Mouse (Mus musculus) telencephalon, adult 2 months (tissue): ENCODE results near the gene Slc2a1.

ENCODE experiments used
- DNase-seq: peaks from one replicate; pipeline ENCODE4 v3.0.0-alpha.2; 2011; ENCODE audit warnings: low read depth, low spot score

The Slc2a1 gene

DNA sequence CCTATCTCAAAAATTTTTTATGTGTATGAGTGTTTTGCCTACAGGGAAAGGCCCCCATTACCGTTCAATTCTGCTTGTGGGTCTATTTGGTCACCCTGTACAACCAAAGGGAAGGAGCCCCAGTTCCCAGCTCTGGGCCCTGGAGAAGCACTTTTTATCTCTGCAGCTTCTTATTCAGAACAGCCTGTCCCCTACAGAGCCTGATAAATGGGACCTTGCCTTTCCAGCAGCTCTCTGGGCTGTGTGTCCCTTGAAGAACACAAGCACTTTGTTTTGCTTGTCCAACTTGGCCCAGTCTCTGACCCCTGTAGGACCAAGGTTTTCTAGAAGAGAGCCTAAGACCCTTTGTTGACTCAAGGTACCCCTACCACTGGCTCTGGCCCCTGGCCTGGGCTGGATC lies 20.6 kb downstream of the Slc2a1 start:
- no peak for DNase-seq

DNA sequence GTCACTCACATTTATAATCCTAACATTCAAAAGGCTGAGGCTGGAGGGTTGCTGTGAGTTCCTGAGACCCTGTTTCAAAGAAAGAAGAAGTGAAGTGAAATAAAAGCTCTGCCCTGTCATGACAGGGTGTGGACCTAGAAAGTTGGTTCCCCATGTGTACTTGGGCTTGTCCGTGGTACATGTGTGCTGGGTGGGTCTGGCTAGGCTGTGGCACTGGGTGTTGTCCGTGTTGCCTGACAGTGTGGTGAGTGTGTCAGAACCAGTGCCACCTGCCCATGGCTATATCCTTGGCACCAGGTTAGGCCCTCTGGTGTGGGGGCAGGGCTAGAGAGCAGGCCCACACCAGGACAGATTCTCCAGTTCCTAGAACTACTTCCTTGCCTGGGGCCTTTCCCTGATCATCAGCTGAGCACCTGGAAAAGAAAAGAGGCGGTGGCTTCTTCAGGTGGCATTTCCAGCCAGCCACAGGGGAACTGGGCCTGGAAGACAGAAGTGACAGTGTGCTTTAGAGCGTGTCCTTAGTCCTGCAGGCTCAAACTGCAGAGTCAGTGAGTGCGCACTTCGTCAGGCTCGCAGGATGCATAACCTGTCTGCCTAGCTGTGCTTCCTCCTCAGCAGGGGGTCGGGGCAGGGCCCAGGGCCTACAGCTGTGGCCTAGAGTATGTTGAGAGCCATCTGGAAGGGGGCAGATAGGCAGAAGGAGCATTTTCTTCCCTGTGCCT lies 22.8 kb downstream of the Slc2a1 start:
- DNase-seq: no peak

GRCm38 (mm10) chr4:119133306-119133705 lies 24.8 kb downstream of the Slc2a1 start:
- DNase-seq: no peak

GRCm38 (mm10) chr4:119133860-119134259 lies 25.3 kb downstream of the Slc2a1 start:
- no peak for DNase-seq

DNA sequence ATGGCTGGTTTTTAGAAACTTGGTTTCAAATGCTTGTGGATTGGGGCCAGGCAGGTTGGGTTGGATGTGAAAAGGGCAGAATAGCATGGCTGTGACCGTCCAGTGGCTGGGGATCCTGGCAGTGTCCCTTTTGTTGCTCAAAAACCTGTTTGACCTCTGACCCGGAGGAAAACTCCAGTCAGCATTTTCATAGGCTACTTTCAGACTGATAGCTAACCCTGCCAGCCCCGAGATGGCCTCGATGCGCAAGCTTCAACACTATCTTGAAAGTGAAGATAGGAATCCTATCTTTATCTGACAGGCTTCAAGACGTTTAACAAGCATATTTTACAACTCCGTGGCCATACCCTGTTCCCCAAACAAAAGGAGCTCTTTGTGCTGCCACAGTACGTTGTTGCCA lies 28.8 kb downstream of the Slc2a1 start:
- DNase-seq: no peak

DNA sequence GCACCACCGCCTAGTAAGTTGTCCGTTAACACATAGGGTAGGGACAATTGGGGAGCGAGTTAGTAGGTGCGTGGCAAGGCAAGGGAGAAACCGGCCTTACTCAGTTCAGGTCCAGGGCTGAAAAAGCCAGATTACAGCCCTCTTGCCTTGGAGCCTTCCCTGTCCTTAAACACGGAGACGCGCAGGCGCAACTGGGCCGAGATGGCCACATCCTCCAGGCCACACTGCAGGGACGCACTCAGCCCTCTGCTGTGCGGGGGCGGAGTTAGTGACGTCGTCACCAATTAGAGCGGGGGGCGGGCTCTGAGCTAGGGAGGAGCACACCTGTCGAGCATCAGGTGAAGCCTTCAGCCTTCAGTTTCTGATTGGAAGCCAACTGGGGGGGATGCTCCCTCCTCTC lies 29.7 kb downstream of the Slc2a1 start:
- peak; percentile 52 for DNase-seq

DNA sequence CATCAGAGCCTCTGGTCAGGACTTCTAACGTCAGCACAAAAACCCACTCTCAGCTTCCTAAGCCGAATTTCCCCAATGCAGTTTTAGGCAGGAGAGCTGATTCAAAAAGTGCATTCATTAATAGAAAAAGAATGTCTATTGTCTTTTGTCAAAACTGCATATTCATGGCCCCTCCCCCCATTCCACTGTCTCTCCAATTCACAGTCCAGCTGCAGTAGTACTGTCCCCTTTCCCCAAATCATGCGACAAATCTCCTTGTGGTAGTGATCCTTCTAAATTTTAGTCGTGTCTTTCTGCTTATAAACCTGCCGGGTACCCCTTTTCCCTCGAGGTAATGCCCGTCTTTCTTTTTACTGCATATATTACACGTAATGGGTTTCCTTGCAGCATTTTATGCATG lies 30.3 kb downstream of the Slc2a1 start:
- no peak for DNase-seq

DNA sequence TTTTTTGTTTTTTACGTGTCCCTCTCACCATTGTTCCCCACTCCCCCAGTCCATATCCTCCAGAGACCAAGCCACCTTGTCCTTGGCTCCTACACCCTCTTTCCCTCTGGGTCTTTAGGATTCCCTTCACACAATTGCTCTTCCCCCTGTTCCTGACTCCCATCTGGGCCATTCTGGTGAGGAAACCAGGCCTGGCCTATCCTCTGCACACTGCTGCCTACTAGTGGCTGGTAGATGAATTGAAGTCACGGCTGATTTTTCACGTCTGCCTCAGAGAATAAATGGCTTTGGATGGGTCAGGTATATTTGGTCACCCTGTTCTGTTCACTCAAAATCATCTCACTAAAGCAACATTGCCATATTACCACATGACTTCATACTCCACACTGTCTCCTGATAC lies 31.6 kb downstream of the Slc2a1 start:
- DNase-seq: no peak

DNA sequence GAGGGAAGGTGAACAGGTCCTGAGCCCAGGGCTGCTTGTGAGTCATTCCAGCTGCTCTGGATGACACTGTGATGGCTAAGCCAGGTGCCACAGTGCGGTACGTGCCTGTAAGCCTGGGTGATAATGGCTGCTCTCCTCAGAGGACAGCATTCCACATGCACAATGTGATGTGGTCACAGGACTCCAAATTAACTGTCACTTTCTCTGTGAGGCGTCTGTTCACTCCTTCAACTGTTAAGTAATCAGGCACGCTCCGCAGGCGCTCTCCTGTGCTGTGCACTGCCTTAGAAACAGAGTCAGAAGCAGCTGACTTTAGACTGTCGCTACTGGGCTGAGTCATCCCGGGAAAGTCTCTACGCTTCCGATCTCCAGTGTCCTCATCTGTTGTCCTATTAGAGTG lies 32.7 kb downstream of the Slc2a1 start:
- no peak for DNase-seq

GRCm38 (mm10) chr4:119142230-119142871 lies 33.8 kb downstream of the Slc2a1 start:
- no peak for DNase-seq

DNA sequence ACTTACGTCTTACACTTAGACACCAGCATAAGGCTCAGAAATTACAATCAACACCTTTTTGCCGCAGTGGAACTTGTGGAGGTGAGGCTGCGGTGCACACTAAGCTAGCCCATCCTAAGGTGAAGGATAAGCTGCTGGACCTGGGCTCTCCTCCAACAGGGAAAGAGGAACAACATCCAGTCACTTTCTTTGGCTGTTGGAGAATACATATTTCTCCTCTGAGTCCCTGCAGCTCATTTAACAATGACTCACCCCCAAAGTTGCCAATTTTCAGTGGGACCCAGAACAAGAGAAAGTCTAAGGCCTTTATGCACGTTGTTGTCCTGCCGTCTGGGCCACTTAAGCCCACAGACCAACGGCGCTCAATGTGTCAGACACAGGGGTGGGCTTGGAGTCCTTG lies 38.3 kb downstream of the Slc2a1 start:
- DNase-seq: no peak

DNA sequence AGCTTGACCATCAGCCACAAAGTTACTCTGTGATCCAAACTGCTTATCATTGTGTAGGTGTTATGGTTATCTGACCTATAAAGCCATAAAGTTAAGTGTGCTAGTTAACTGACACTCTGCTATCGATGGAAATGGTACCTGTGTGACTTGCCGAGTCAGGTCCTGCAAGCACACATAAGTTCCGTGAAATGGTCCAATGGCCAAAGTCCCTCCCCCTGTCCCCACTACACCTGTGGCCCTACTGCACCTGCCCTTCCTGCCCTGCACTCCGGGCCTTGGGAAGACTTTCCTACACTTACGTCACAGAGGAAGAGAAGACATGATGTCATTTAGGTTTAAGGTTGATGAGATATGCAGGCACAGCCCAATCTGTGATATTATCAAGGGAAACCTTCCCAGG lies 38.8 kb downstream of the Slc2a1 start:
- DNase-seq: no peak

GRCm38 (mm10) chr4:119148741-119149140 lies 40.2 kb downstream of the Slc2a1 start:
- no peak for DNase-seq

DNA sequence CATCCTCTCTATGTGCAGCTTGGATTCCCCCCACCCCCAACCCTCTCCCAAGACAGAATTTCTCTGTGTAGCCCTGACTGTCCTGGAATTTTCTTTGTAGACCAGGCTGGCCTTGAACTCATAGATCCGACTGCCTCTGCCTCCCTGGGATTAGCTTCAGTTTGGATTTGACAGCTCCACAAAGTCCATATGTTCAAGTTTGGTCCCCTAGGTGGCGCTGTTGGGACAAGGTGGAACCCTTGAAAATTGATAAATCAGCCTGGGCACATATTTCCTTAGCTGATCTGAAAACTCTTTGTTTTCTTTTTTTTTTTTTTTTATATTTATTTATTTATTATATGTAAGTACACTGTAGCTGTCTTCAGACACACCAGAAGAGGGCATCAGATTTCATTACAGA lies 48.7 kb downstream of the Slc2a1 start:
- DNase-seq: no peak

DNA sequence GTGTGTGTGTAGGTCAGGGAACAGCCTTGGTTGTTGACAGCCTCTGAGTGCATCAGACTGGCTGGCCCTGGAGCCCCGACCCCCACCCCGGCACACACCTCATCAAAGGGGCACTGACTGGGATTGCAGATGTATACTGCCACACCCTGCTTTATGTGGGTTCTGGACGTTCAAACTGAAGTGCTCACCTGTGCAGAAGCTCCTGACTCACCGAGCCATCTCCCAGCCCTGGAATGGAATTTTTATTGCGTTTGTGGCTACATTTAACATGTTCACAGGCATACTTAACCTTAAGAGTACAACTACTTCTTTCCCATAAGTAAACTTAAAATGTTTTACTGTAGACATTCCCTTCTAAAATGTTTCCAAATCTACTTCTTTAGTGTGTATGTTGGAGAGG lies 49.4 kb downstream of the Slc2a1 start:
- DNase-seq: no peak

GRCm38 (mm10) chr4:119161358-119161757 lies 52.8 kb downstream of the Slc2a1 start:
- DNase-seq: no peak

DNA sequence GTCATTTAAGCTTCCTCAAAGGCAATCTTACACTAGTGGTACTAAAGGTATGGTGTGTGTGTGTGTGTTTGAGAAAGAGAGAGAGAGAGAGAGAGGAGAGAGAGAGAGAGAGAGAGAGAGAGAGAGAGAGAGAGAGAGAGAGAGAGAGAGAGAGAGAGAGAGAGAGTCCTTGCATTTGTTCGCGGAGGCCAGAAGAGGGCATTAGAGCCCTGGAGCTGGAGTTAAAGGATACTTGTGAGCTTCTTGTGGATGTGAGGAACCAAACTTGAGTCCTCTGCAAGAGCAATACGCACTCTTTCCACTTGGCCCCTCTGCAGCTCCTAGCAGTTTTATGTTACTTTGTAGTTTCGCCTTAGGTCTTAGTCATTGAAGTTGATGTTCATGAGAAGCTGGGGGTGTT lies 54.5 kb downstream of the Slc2a1 start:
- no peak for DNase-seq

GRCm38 (mm10) chr4:119165916-119166315 lies 57.4 kb downstream of the Slc2a1 start:
- no peak for DNase-seq

DNA sequence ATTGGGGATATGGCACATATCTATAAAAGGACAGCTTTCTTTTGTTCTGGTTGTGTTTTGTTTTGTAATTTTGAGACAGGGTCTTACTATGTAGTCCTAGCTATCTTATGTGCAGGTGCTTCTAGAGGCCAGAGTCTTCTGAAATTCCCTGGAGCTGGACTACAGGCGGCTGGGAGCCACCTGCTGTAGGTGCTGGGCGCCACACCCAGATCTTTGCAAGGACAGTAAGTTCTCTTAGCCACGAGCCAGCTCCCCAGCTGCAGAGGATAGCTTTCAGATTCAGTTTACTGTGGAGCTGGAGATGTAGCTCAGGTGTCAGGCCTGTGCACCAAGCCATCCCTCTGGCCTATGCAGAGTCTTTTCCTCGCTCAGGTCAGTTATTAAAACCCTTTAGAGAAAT lies 58.6 kb downstream of the Slc2a1 start:
- DNase-seq: no peak

DNA sequence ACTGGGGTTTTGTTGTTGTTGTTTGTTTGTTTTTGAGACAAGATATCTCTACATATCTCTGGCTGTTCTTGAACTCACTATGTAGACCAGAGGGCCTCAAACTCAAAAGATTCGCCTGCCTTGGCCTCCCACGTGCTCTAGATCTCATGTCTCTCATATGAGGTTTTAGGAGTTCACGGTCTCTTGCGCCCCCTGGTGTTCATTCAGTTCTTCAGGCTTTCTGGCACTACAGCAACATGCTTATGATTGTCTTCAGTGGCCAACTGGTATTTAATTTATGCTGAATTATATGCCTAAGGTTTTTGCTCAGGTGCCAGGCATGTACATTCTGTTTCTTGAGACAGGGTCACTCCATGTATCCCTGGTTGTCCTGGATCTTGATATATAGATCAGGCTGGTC lies 59.2 kb downstream of the Slc2a1 start:
- DNase-seq: peak; percentile 66

GRCm38 (mm10) chr4:119172919-119173650 lies 64.6 kb downstream of the Slc2a1 start:
- DNase-seq: no peak

DNA sequence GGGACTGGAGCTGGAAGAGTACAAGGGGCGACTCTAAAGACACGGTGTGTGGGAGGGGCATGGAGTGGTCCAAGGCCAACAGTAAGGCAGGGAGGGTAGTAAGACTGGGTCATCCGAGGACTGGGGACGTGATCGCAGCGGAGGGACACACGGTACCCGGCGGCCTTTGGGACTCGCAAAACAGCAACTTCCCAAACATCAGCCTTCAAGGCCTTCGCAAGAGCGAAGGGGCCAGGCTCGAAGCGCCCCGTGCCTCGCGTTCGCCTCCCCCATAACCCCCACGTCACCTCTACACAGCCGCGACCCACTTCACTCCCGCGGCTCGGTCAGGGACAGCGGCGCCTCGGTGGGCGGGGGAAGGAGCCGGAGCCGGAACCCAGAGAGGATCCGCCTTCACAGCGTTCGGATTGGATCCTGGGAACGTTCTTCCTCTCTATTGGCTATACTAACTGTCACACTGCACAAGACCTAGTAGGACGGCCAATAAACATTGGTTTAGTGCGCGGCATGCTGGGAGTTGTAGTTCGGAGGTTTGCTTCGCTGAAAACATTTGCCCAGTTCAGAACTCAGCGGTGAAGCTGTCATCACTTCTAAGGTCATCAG lies 65.4 kb downstream of the Slc2a1 start, which contains the start of gene Zfp691:
Zfp691 (minus strand) TSS at position 345 of the 603 bp plus-strand sequence.
- peak; percentile 98 for DNase-seq
